27 mouse cellular contexts compared by ENCODE assay signal in the genomic region with DNA sequence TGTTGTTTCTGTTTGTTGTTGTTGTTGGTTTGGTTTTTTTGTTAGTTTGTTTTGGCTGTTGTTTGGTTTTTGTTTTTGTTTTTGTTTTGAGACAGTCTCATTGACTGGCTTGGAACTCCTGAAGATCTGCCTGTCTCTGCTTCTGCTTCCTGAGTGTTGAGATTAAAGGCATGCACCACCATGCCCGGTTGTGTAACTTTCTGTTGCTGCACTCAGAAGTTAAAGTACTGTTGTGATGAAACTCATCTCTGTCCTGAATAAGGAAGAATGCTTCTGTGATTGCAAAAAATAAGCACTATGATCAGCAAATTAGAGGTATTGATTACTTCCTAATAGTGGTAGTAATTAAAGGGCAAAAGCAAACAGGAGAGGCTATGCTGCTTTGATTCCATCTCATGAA. TPM values are rescaled to one million over a fixed set of nuclear protein-coding genes. Genes with fewer than 3 reads are reported as not detected.
DNase-seq lines count a peak whose midpoint lies in the region; ATAC-seq and TF ChIP-seq lines count a peak whose summit lies in the region.
"Had no signal": no experiment of that assay in that cellular context is flagged by ENCODE, and none has a peak within 500 bp of the region (broad histone marks: within the 10 kb centered on the region; RNA-seq: fewer than 3 reads in every experiment).

No protein-coding gene starts in this region.

- no peak overlapping the region for H3K4me2 ChIP-seq in liver, embryonic 12.5 days
- H3K4me2 ChIP-seq: heart, embryonic 13.5 days; hindbrain, embryonic 12.5 days; hindbrain, embryonic 15.5 days had no signal

- DNase-seq in liver, adult 2 months (ENCODE audit: extremely low read depth, low read depth, low spot score): peak; percentile 64
- DNase-seq in right cerebral cortex, postnatal 36 days (ENCODE audit: low spot score in 2 of 2): no peak
- no peak for DNase-seq in adrenal gland, adult 2 months
- DNase-seq: adrenal gland, adult 8-10 months; adrenal gland, postnatal 25 days; B cell, adult 2 months; cerebellum, adult 18-20 months; cerebellum, adult 9-10 months; cerebellum, postnatal 14 days; forebrain, postnatal 0 days; gastrocnemius, adult 2 months; gastrocnemius, postnatal 14 days; heart, adult 2 months; heart, postnatal 14 days; heart, postnatal 4 days had no signal

- peaks cover 4% of the 10 kb centered on the region; the same call in 1 of the 2 replicates for H3K79me2 ChIP-seq in liver, adult 2 months (ENCODE audit: control insufficient read depth, insufficient read depth, low read length)

- no peak overlapping the region for H3K9ac ChIP-seq in liver, adult 2 months (ENCODE audit: low read depth, low read length)
- no peak overlapping the region for H3K9ac ChIP-seq in liver, embryonic 12.5 days
- H3K9ac ChIP-seq: forebrain, postnatal 0 days; heart, embryonic 13.5 days; hindbrain, embryonic 12.5 days; hindbrain, embryonic 15.5 days had no signal

- no peak for ATAC-seq in liver, embryonic 12.5 days
- peak; percentile 87 for ATAC-seq in granulocyte monocyte progenitor cell, adult 5-6 weeks (replicated peaks; ENCODE audit: poor library complexity, severe bottlenecking)
- ATAC-seq in megakaryocyte-erythroid progenitor cell, adult 5-6 weeks (replicated peaks; ENCODE audit: low FRiP score, low TSS enrichment, poor library complexity, severe bottlenecking): no peak
- ATAC-seq: forebrain, embryonic 14.5 days; forebrain, postnatal 0 days; Patski had no signal

- 10% methylated on average over 1 of the region's 1 CpGs for WGBS in liver, adult 2 months
- WGBS in liver, embryonic 12.5 days (ENCODE audit: insufficient replicate concordance): 60% methylated on average over 1 of the region's 1 CpGs

- H3K27me3 ChIP-seq in liver, adult 2 months (ENCODE audit: control insufficient read depth, insufficient read depth, low read length): no peaks in the 10 kb centered on the region
- no peaks in the 10 kb centered on the region for H3K27me3 ChIP-seq in liver, embryonic 12.5 days (replicated peaks)
- H3K27me3 ChIP-seq: CH12.LX; heart, embryonic 13.5 days; hindbrain, embryonic 12.5 days; hindbrain, embryonic 15.5 days; Patski had no signal

- no peak for TF ChIP-seq POLR2A in liver, adult 2 months (IDR thresholded peaks at IDR 0.05; ENCODE audit: extremely low read depth, insufficient read depth, low read length)
- TF ChIP-seq POLR2A in bone marrow macrophage, adult 2 months (IDR thresholded peaks at IDR 0.05; ENCODE audit: borderline replicate concordance, low read depth, low read length): no peak

- no peak for TF ChIP-seq CTCF in liver, adult 2 months (IDR thresholded peaks at IDR 0.05; ENCODE audit: low read depth, low read length)
- TF ChIP-seq CTCF in bone marrow macrophage, adult 2 months (IDR thresholded peaks at IDR 0.05; ENCODE audit: low read depth, low read length): no peak

- H3K4me1 ChIP-seq in liver, adult 2 months (ENCODE audit: control insufficient read depth, insufficient read depth, low read length): peaks cover 3% of the 10 kb centered on the region
- no peaks in the 10 kb centered on the region for H3K4me1 ChIP-seq in liver, embryonic 12.5 days
- H3K4me1 ChIP-seq in bone marrow macrophage, adult 2 months (ENCODE audit: control insufficient read depth, insufficient read depth, low read length): peaks cover 11% of the 10 kb centered on the region
- H3K4me1 ChIP-seq: heart, embryonic 10.5 days; heart, embryonic 13.5 days; hindbrain, embryonic 12.5 days; hindbrain, embryonic 15.5 days had no signal

- no peaks in the 10 kb centered on the region for H3K9me3 ChIP-seq in liver, embryonic 12.5 days (replicated peaks)
- H3K9me3 ChIP-seq: G1E; heart, embryonic 10.5 days; heart, embryonic 13.5 days; hindbrain, embryonic 12.5 days; hindbrain, embryonic 15.5 days had no signal

- peaks cover 38% of the 10 kb centered on the region for H3K36me3 ChIP-seq in liver, adult 2 months (ENCODE audit: control insufficient read depth, insufficient read depth, low read length)
- peaks cover 85% of the 10 kb centered on the region for H3K36me3 ChIP-seq in liver, embryonic 12.5 days

- H3K27ac ChIP-seq in liver, adult 2 months (replicated peaks; ENCODE audit: insufficient read depth, low read depth, low read length): no peak overlapping the region; the same call in 1 of the 2 replicates
- no peak overlapping the region for H3K27ac ChIP-seq in liver, embryonic 12.5 days
- peak overlapping the region; percentile 66 for H3K27ac ChIP-seq in bone marrow macrophage, adult 2 months (ENCODE audit: insufficient read depth, low read depth, low read length)
- H3K27ac ChIP-seq: gastrocnemius, adult 2 months; heart, adult 2 months; heart, embryonic 10.5 days; heart, embryonic 13.5 days; hindbrain, embryonic 12.5 days; hindbrain, embryonic 15.5 days had no signal

- no peak overlapping the region for H3K4me3 ChIP-seq in liver, adult 2 months (ENCODE audit: insufficient read depth, low read depth, low read length)
- no peak overlapping the region for H3K4me3 ChIP-seq in liver, embryonic 12.5 days
- no peak overlapping the region for H3K4me3 ChIP-seq in bone marrow macrophage, adult 2 months (ENCODE audit: insufficient read depth, low read length)
- H3K4me3 ChIP-seq: gastrocnemius, adult 2 months; heart, adult 2 months; heart, embryonic 10.5 days; heart, embryonic 13.5 days; hindbrain, embryonic 12.5 days; hindbrain, embryonic 15.5 days had no signal

RNA-seq across cellular contexts. Expression of a gene that starts 30.6 kb away (rescaled TPM):
- 43.6 and 50.5 TPM in 2 replicates for total RNA-seq in liver, adult 2 months (2014; rRNA removed)
- 76.8 and 86.2 TPM in 2 replicates for polyA plus RNA-seq in liver, adult 2 months (2012; rRNA removed)
- 6.6 and 7.9 TPM in 2 replicates for polyA plus RNA-seq in liver, embryonic 12.5 days (2016; fragmentation: Nextera tagmentation; extraction: Ambion mirVana)
- polyA plus RNA-seq in bone marrow macrophage, adult 2 months (2012; ENCODE audit: insufficient read depth, insufficient read length, missing spikeins): not detected in 2 replicates
- not detected in 2 replicates for total RNA-seq in granulocyte monocyte progenitor cell, adult 5-6 weeks (2014; fragmentation: Nextera tagmentation)
- not detected in 2 replicates for total RNA-seq in granulocyte monocyte progenitor cell, adult 5-6 weeks (2017)
- total RNA-seq in adrenal gland, adult 2 months (2021): 1 to 10 TPM; 1.7 to 3.7 TPM
- 2.0 and 5.5 TPM in 2 replicates for polyA plus RNA-seq in adrenal gland, adult 2 months (2012; rRNA removed)
- total RNA-seq in megakaryocyte-erythroid progenitor cell, adult 5-6 weeks (2014; fragmentation: Nextera tagmentation): 0.68 and 1.4 TPM in 2 replicates
- total RNA-seq in megakaryocyte-erythroid progenitor cell, adult 5-6 weeks (2017): not detected in 2 replicates
- total RNA-seq: G1E; gastrocnemius, adult 2 months; gastrocnemius, postnatal 14 days had no signal
- polyA plus RNA-seq: forebrain, postnatal 0 days; G1E had no signal

RNA-seq across cellular contexts. Expression of a gene that starts 44.0 kb away (rescaled TPM):
- total RNA-seq in liver, adult 2 months (2014; rRNA removed): 11.3 and 12.5 TPM in 2 replicates
- 8.7 and 10.6 TPM in 2 replicates for polyA plus RNA-seq in liver, adult 2 months (2012; rRNA removed)
- 9.8 TPM in 2 replicates for polyA plus RNA-seq in liver, embryonic 12.5 days (2016; fragmentation: Nextera tagmentation; extraction: Ambion mirVana)
- polyA plus RNA-seq in bone marrow macrophage, adult 2 months (2012; ENCODE audit: insufficient read depth, insufficient read length, missing spikeins): 144 and 153 TPM in 2 replicates
- 22.9 and 35.4 TPM in 2 replicates for total RNA-seq in granulocyte monocyte progenitor cell, adult 5-6 weeks (2014; fragmentation: Nextera tagmentation)
- total RNA-seq in granulocyte monocyte progenitor cell, adult 5-6 weeks (2017): 12.9 and 17.9 TPM in 2 replicates
- 10 to 100 TPM; 21.9 to 38.8 TPM for total RNA-seq in adrenal gland, adult 2 months (2021)
- polyA plus RNA-seq in adrenal gland, adult 2 months (2012; rRNA removed): 21.9 and 22.1 TPM in 2 replicates
- 2.7 and 3.2 TPM in 2 replicates for total RNA-seq in megakaryocyte-erythroid progenitor cell, adult 5-6 weeks (2014; fragmentation: Nextera tagmentation)
- 0.84 and 3.2 TPM in 2 replicates for total RNA-seq in megakaryocyte-erythroid progenitor cell, adult 5-6 weeks (2017)

RNA-seq across cellular contexts. Expression of a gene that starts 47.6 kb away (rescaled TPM):
- total RNA-seq in liver, adult 2 months (2014; rRNA removed): 8.5 and 10.8 TPM in 2 replicates
- polyA plus RNA-seq in liver, adult 2 months (2012; rRNA removed): 10.6 and 13.3 TPM in 2 replicates
- polyA plus RNA-seq in liver, embryonic 12.5 days (2016; fragmentation: Nextera tagmentation; extraction: Ambion mirVana): 5.0 and 5.8 TPM in 2 replicates
- polyA plus RNA-seq in bone marrow macrophage, adult 2 months (2012; ENCODE audit: insufficient read depth, insufficient read length, missing spikeins): 28.3 and 31.9 TPM in 2 replicates
- 74.1 and 86.3 TPM in 2 replicates for total RNA-seq in granulocyte monocyte progenitor cell, adult 5-6 weeks (2014; fragmentation: Nextera tagmentation)
- 31.7 and 32.7 TPM in 2 replicates for total RNA-seq in granulocyte monocyte progenitor cell, adult 5-6 weeks (2017)
- 10 to 100 TPM; 35.2 to 70.0 TPM for total RNA-seq in adrenal gland, adult 2 months (2021)
- 14.9 and 20.6 TPM in 2 replicates for polyA plus RNA-seq in adrenal gland, adult 2 months (2012; rRNA removed)
- total RNA-seq in megakaryocyte-erythroid progenitor cell, adult 5-6 weeks (2014; fragmentation: Nextera tagmentation): 102 and 103 TPM in 2 replicates
- total RNA-seq in megakaryocyte-erythroid progenitor cell, adult 5-6 weeks (2017): 35.0 and 35.3 TPM in 2 replicates
